Mouse (Mus musculus) gastrocnemius, postnatal 25 days (tissue): ENCODE measurements at regions not wholly inside any gene's neighbourhood (a gene's known extent, or its start where the extent isn't known, plus 50 kb on each side); places are given as distances from the start of the nearest gene placed in this dataset.
A peak's percentile ranks its signal among the peaks of the same experiment; 100 is the strongest.
"Not testable (repeated sequence)": the region's sequence is repeated elsewhere in the genome, so short reads cannot be mapped to it uniquely, and the experiment has no call there.

ENCODE experiments used
- DNase-seq: peaks from one replicate; pipeline ENCODE4 v3.0.0; 2022

GRCm38 (mm10) chr15:93094202-93095135 lies 180.5 kb downstream of the Gxylt1 start:
- DNase-seq, result no peak

GRCm38 (mm10) chr15:93091396-93091795 lies 183.6 kb downstream of the Gxylt1 start:
- no peak for DNase-seq

- peak; percentile 13 for DNase-seq
Measured at GRCm38 (mm10) chr15:93089347-93089746, 185.6 kb downstream of the Gxylt1 start.

GRCm38 (mm10) chr15:93084967-93085617 lies 189.9 kb downstream of the Gxylt1 start:
- no peak for DNase-seq

- DNase-seq, result no peak
Measured at GRCm38 (mm10) chr15:93074070-93074469, 200.9 kb downstream of the Gxylt1 start.

GRCm38 (mm10) chr15:93062213-93063131 lies 212.5 kb downstream of the Gxylt1 start:
- no peak for DNase-seq

- DNase-seq, result no peak
Measured at GRCm38 (mm10) chr15:93053471-93053870, 221.5 kb downstream of the Gxylt1 start.

- no peak for DNase-seq
Measured at GRCm38 (mm10) chr15:93027185-93027584, 247.8 kb downstream of the Gxylt1 start.

- DNase-seq, result no peak
Measured at GRCm38 (mm10) chr15:93026456-93027078, 248.4 kb downstream of the Gxylt1 start.

GRCm38 (mm10) chr15:93025791-93026190 lies 249.2 kb downstream of the Gxylt1 start:
- no peak for DNase-seq

- no peak for DNase-seq
Measured at GRCm38 (mm10) chr15:93024171-93024570, 250.8 kb downstream of the Gxylt1 start.

- no peak for DNase-seq
Measured at GRCm38 (mm10) chr15:93011166-93011565, 263.8 kb downstream of the Gxylt1 start.

GRCm38 (mm10) chr15:93010629-93011028 lies 264.4 kb downstream of the Gxylt1 start:
- DNase-seq, result no peak

- DNase-seq, result no peak
Measured at GRCm38 (mm10) chr15:93005751-93006231, 269.2 kb downstream of the Gxylt1 start.

GRCm38 (mm10) chr15:93005186-93005585 lies 269.8 kb downstream of the Gxylt1 start:
- not testable (repeated sequence) for DNase-seq

- DNase-seq, result no peak
Measured at GRCm38 (mm10) chr15:93004551-93004950, 270.4 kb downstream of the Gxylt1 start.

GRCm38 (mm10) chr15:93003233-93003632 lies 271.7 kb downstream of the Gxylt1 start:
- no peak for DNase-seq

- no peak for DNase-seq
Measured at GRCm38 (mm10) chr15:93002002-93002904, 272.7 kb downstream of the Gxylt1 start.

- DNase-seq, result no peak
Measured at GRCm38 (mm10) chr15:93001346-93002001, 273.5 kb downstream of the Gxylt1 start.

GRCm38 (mm10) chr15:93000121-93000520 lies 274.9 kb downstream of the Gxylt1 start:
- no peak for DNase-seq
